Mouse (Mus musculus) fibroblast of lung, adult 2 months (primary cell): ENCODE measurements at regions not wholly inside any gene's neighbourhood (a gene's known extent, or its start where the extent isn't known, plus 50 kb on each side); places are given as distances from the start of the nearest gene placed in this dataset.

Experiments used
- DNase-seq: peaks from one replicate; pipeline ENCODE4 v3.0.0-alpha.2; 2011; ENCODE audit warnings: low read depth

DNA sequence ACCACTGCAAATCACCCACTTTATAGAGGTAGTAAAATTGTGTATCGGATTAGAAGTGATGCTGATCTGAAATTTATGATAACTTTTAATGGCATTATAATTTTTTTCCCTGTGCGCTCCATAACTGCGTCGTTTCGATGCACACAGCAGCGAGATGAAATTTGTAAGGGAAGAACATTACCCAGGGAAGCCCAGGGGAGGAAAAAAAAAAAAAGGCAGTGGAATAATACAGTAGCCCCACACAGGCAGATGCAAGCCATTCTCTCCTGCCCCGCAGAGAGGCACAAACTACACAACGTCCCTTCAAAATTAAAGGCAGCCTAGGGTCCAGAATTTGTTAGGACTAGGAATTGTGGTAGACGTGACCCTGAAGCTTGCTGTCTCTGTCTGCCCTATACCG is 234.2 kb downstream of the Il20rb start:
- no peak for DNase-seq
